ENCODE assay signal across 14 mouse cellular contexts in the genomic region with DNA sequence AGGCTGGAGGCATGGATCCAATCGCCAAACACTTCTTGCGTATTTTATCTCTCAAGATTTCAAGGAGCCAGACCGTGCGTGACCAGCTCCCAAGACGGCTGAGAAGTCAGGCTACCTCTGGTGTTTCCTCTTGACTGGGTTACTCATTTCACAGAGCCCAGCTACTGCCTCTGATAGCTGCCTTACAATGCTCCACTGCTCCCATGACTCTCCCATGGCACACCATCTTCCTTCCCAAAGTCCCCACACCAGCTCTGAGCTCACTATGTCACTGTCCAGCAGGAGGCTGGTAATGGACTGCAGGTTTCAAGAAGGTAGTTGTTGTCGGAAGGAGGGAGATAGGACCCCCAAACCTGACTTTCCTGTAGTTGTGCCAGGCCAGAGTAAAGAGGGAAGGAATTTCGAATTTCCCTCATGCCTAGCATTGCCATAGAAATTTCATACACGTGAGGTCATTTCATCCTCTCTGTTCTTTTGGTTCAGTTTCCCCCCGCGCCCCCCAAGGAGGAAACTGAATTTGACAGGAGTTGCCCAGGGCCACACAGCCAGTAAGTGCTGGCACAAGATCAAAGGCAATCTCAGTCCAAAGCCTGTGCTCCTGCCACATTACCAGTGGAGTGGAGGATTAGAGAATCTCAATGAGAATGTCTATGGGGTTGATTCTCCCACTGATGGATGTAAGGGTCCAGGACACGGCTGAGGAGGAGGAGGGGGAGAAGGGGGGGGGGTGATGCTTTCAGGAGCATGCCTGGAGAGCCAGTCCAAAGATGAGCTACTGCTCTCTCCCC.
DNase-seq lines count a peak whose midpoint lies in the region; ATAC-seq and TF ChIP-seq lines count a peak whose summit lies in the region.
"Had no signal": no experiment of that assay in that cellular context is flagged by ENCODE, and none has a peak within 500 bp of the region (broad histone marks: within the 10 kb centered on the region; RNA-seq: fewer than 3 reads in every experiment).

No protein-coding gene starts in this region.

- no peak for TF ChIP-seq CTCF in forebrain, postnatal 0 days (IDR thresholded peaks at IDR 0.05; ENCODE audit: low read depth)

- intact Hi-C loops in left cerebral cortex, postnatal 4 days (cut with DNase I) = loop anchor here (10.0 kb wide), 1 partner anchor 122 kb away; no protein-coding TSS in a partner anchor

- peak; percentile 46 for DNase-seq in forebrain, embryonic 14.5 days (ENCODE audit: low spot score)
- no peak for DNase-seq in forebrain, postnatal 0 days
- peak; percentile 54 for DNase-seq in left cerebral cortex, postnatal 4 days
- DNase-seq in left cerebral cortex, adult 9 months (ENCODE audit: low spot score in 2 of 2) = no peak
- peak; percentile 31 to 51 for DNase-seq in adrenal gland, postnatal 36 days
- DNase-seq in liver = no peak
- DNase-seq: cerebellum, postnatal 36 days; kidney, adult 8-10 months had no signal

- H3K36me3 ChIP-seq in forebrain, embryonic 14.5 days (ENCODE audit: control insufficient read depth, insufficient read depth, low read length) = no peaks in the 10 kb centered on the region
- H3K36me3 ChIP-seq in forebrain, postnatal 0 days (ENCODE audit: insufficient read depth) = no peaks in the 10 kb centered on the region
- no peaks in the 10 kb centered on the region for H3K36me3 ChIP-seq in midbrain, embryonic 16.5 days (ENCODE audit: control insufficient read depth, insufficient read depth, low read length)
- H3K36me3 ChIP-seq: G1E; hindbrain, embryonic 15.5 days; liver, embryonic 15.5 days had no signal

- 64% methylated on average over 11 of the region's 11 CpGs for WGBS in forebrain, embryonic 14.5 days
- WGBS in forebrain, postnatal 0 days = 60% methylated on average over 11 of the region's 11 CpGs
- 67% methylated on average over 11 of the region's 11 CpGs for WGBS in midbrain, embryonic 16.5 days

- H3K4me2 ChIP-seq in forebrain, embryonic 14.5 days (ENCODE audit: low read length) = no peak overlapping the region
- H3K4me2 ChIP-seq in forebrain, postnatal 0 days (ENCODE audit: low read depth) = no peak overlapping the region
- no peak overlapping the region for H3K4me2 ChIP-seq in midbrain, embryonic 16.5 days (ENCODE audit: low read length)
- H3K4me2 ChIP-seq: hindbrain, embryonic 15.5 days; liver, embryonic 15.5 days had no signal

- no peak overlapping the region for H3K9ac ChIP-seq in forebrain, embryonic 14.5 days (ENCODE audit: low read length)
- H3K9ac ChIP-seq in forebrain, postnatal 0 days = no peak overlapping the region
- no peak overlapping the region for H3K9ac ChIP-seq in midbrain, embryonic 16.5 days (ENCODE audit: low read depth, low read length)
- H3K9ac ChIP-seq: hindbrain, embryonic 15.5 days; liver, embryonic 15.5 days had no signal

- ATAC-seq in forebrain, embryonic 14.5 days = no peak
- no peak for ATAC-seq in forebrain, postnatal 0 days
- ATAC-seq in midbrain, embryonic 16.5 days = peak; percentile 76

- H3K4me1 ChIP-seq in forebrain, embryonic 14.5 days (ENCODE audit: control insufficient read depth, insufficient read depth, low read length) = peaks cover 3% of the 10 kb centered on the region; the same call in 1 of the 2 replicates
- 0 out of 2 replicates have a peak, but pooled peaks cover 3% of the 10 kb centered on the region for H3K4me1 ChIP-seq in forebrain, postnatal 0 days (ENCODE audit: insufficient read depth)
- H3K4me1 ChIP-seq in midbrain, embryonic 16.5 days (ENCODE audit: control insufficient read depth, insufficient read depth, low read length) = peaks cover 11% of the 10 kb centered on the region
- H3K4me1 ChIP-seq: hindbrain, embryonic 15.5 days; liver, embryonic 15.5 days had no signal

- H3K4me3 ChIP-seq in forebrain, embryonic 14.5 days (ENCODE audit: low read depth, low read length) = no peak overlapping the region
- H3K4me3 ChIP-seq in forebrain, postnatal 0 days (ENCODE audit: low read depth, low read length) = no peak overlapping the region
- H3K4me3 ChIP-seq in midbrain, embryonic 16.5 days (ENCODE audit: low read depth, low read length) = no peak overlapping the region
- H3K4me3 ChIP-seq: hindbrain, embryonic 15.5 days; liver, embryonic 15.5 days; myocyte had no signal

- no peaks in the 10 kb centered on the region for H3K9me3 ChIP-seq in forebrain, embryonic 14.5 days (replicated peaks; ENCODE audit: control insufficient read depth, low read length)
- no peaks in the 10 kb centered on the region for H3K9me3 ChIP-seq in forebrain, postnatal 0 days (ENCODE audit: low read length)
- H3K9me3 ChIP-seq in midbrain, embryonic 16.5 days (replicated peaks; ENCODE audit: control insufficient read depth, low read length, poor library complexity, severe bottlenecking) = no peaks in the 10 kb centered on the region; the same call in 1 of the 2 replicates
- H3K9me3 ChIP-seq: hindbrain, embryonic 15.5 days; liver, embryonic 15.5 days had no signal

- H3K27ac ChIP-seq in forebrain, embryonic 14.5 days (ENCODE audit: low read depth, low read length) = no peak overlapping the region
- H3K27ac ChIP-seq in forebrain, postnatal 0 days (ENCODE audit: low read depth, low read length) = no peak overlapping the region
- no peak overlapping the region; the same call in 1 of the 2 replicates for H3K27ac ChIP-seq in midbrain, embryonic 16.5 days (ENCODE audit: low read length)
- H3K27ac ChIP-seq: hindbrain, embryonic 15.5 days; liver, embryonic 15.5 days; macrophage had no signal

- no peaks in the 10 kb centered on the region for H3K27me3 ChIP-seq in forebrain, embryonic 14.5 days (replicated peaks; ENCODE audit: control insufficient read depth, insufficient read depth, low read length)
- no peaks in the 10 kb centered on the region for H3K27me3 ChIP-seq in forebrain, postnatal 0 days (ENCODE audit: insufficient read depth, low read length)
- no peaks in the 10 kb centered on the region for H3K27me3 ChIP-seq in midbrain, embryonic 16.5 days (ENCODE audit: control insufficient read depth, insufficient read depth, low read depth, low read length)
- H3K27me3 ChIP-seq: hindbrain, embryonic 15.5 days; liver, embryonic 15.5 days had no signal

Comparison
In these comparisons a context has a peak if more than half of its experiments do, and no peak if none do; other contexts are left out.
1. DNase-seq: peak in forebrain, embryonic 14.5 days (single experiment), left cerebral cortex, postnatal 4 days (single experiment) and adrenal gland, postnatal 36 days (2 of 2); none in forebrain, postnatal 0 days (single experiment), left cerebral cortex, adult 9 months (0 of 2) and liver (single experiment).